Mouse (Mus musculus): ENCODE measurements around the gene Nup214. TPM values are rescaled to one million over a fixed set of nuclear protein-coding genes. Genes with fewer than 3 reads are reported as not detected.
A peak's percentile ranks its signal among the peaks of the same experiment; 100 is the strongest.

Nup214 gene
- total and polyA plus RNA-seq, 3 experiments: 13.9 to 106 (median 50.9) TPM

DNA sequence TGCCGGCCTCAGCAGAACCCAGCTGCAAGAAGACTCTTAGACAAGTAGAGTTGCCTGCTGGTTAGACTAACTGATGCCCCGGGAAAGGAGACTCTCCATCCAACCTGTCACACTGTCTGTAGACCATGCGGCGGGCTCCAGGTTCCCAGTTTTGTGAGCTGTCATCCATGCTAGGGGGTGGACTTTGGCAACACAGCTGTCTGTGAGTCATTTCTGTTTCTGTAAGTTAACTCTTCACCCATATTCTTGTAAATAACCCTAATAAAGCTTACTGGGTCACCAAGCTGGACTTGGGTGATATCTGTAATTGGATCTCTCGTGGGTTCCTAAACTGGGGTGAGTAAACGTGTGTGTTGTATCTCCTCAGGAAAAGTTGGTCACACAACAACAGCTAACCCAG, 25.4 kb upstream of the Nup214 start:
- Histone ChIP-seq H3K27me3 (replicated peaks) (peaks cover 91% of the 10 kb centered on the region), H3K4me1 (ENCODE audit: control insufficient read depth in 1 of 2, insufficient read depth in 2 of 2) (peaks cover 5 to 6% of the 10 kb centered on the region in 2 experiments; a peak in 3 of 4 replicates), H3K79me2 (replicated peaks; ENCODE audit: control insufficient read depth, extremely low read depth, insufficient read depth, poor library complexity, severe bottlenecking) (no peaks in the 10 kb centered on the region), H3K9me3 (replicated peaks; ENCODE audit: low read length) (no peaks in the 10 kb centered on the region), H3K9ac (ENCODE audit: insufficient read depth, low read depth) (no peak overlapping the region), H3K27ac (ENCODE audit: insufficient read depth, low read depth) (no peak overlapping the region), H3K4me2 (ENCODE audit: insufficient read depth, low read depth, poor library complexity, severe bottlenecking) (no peak overlapping the region), H3K36me3 (replicated peaks in 1 of 2; ENCODE audit: control insufficient read depth in 1 of 2, insufficient read depth in 1 of 2, low read length in 1 of 2) (no peaks in the 10 kb centered on the region), H3K4me3 (replicated peaks in 1 of 3; ENCODE audit: low read depth in 2 of 3, low read length in 2 of 3, poor library complexity in 1 of 3) (no peak overlapping the region)
- in situ Hi-C loops (cut with MboI; ENCODE audit: low pct_ligation_motif_present, low pct_unique_long_range_greater_than_20kb, low sequenced_read_pairs) (no loop called here), dilution Hi-C loops (cut with MboI; ENCODE audit: extremely low pct_ligation_motif_present, extremely low pct_unique_long_range_greater_than_20kb, low sequenced_read_pairs) (no loop called here)
- no peak for DNase-seq (ENCODE audit: extremely low read depth)
- TF ChIP-seq MYC (IDR thresholded peaks at IDR 0.05; ENCODE audit: low read depth, low read length): no peak
- TF ChIP-seq RCOR1 (conservative IDR thresholded peaks at IDR 0.05; ENCODE audit: low read depth, low read length): no peak
- TF ChIP-seq POLR2AphosphoS2 (IDR thresholded peaks at IDR 0.05; ENCODE audit: low read depth, low read length): no peak
- TF ChIP-seq BHLHE40 (IDR thresholded peaks at IDR 0.05; ENCODE audit: low read depth, low read length): no peak
- no peak for TF ChIP-seq CTCF (conservative IDR thresholded peaks at IDR 0.05 in 1 of 2, IDR thresholded peaks at IDR 0.05 in 1 of 2; ENCODE audit: low read depth in 2 of 2, low read length in 2 of 2)
- no peak for TF ChIP-seq IRF4 (IDR thresholded peaks at IDR 0.05; ENCODE audit: low read depth, low read length)
- TF ChIP-seq ELF1 (IDR thresholded peaks at IDR 0.05; ENCODE audit: low read depth, low read length): no peak
- no peak for TF ChIP-seq NRF1 (IDR thresholded peaks at IDR 0.05; ENCODE audit: low read depth, low read length)
- no peak for TF ChIP-seq SIN3A (IDR thresholded peaks at IDR 0.05; ENCODE audit: low read length)
- TF ChIP-seq ZKSCAN1 (IDR thresholded peaks at IDR 0.05; ENCODE audit: borderline replicate concordance, low read depth, low read length): no peak
- no peak for TF ChIP-seq MAFK (IDR thresholded peaks at IDR 0.05; ENCODE audit: insufficient replicate concordance, low read length)
- TF ChIP-seq GABPA (IDR thresholded peaks at IDR 0.05; ENCODE audit: insufficient replicate concordance, low read depth, low read length): no peak
- no peak for TF ChIP-seq HCFC1 (IDR thresholded peaks at IDR 0.05; ENCODE audit: low read depth, low read length)
- no peak for TF ChIP-seq ZC3H11A (IDR thresholded peaks at IDR 0.05; ENCODE audit: low read depth, low read length)
- TF ChIP-seq MXI1 (IDR thresholded peaks at IDR 0.05; ENCODE audit: low read depth, low read length): no peak
- no peak for TF ChIP-seq CHD2 (IDR thresholded peaks at IDR 0.05; ENCODE audit: low read length)

- in situ Hi-C loops (cut with MboI; ENCODE audit: low pct_ligation_motif_present, low pct_unique_long_range_greater_than_20kb, low sequenced_read_pairs) (no loop called here), dilution Hi-C loops (cut with MboI; ENCODE audit: extremely low pct_ligation_motif_present, extremely low pct_unique_long_range_greater_than_20kb, low sequenced_read_pairs) (no loop called here)
- no peaks in the 10 kb centered on the region for H3K79me2 ChIP-seq (replicated peaks; ENCODE audit: control insufficient read depth, extremely low read depth, insufficient read depth, poor library complexity, severe bottlenecking)
- H3K27ac ChIP-seq (ENCODE audit: insufficient read depth, low read depth): no peak within 1 kb of the TSS
- no peak; a peak in 1 of 4 replicates for TF ChIP-seq CTCF (conservative IDR thresholded peaks at IDR 0.05 in 1 of 2, IDR thresholded peaks at IDR 0.05 in 1 of 2; ENCODE audit: low read depth in 2 of 2, low read length in 2 of 2)
- no peak for TF ChIP-seq ETS1 (conservative IDR thresholded peaks at IDR 0.05; ENCODE audit: low read depth, low read length)
- no peak for TF ChIP-seq RAD21 (IDR thresholded peaks at IDR 0.05; ENCODE audit: low read depth, low read length)
- TF ChIP-seq E2F4 (IDR thresholded peaks at IDR 0.05; ENCODE audit: insufficient replicate concordance, low read depth, low read length): no peak
- TF ChIP-seq MAZ (IDR thresholded peaks at IDR 0.05; ENCODE audit: low read depth, low read length): no peak
- TF ChIP-seq MAX (IDR thresholded peaks at IDR 0.05; ENCODE audit: low read length): no peak
- no peak for TF ChIP-seq POLR2A (IDR thresholded peaks at IDR 0.05; ENCODE audit: low read depth, low read length)
- TF ChIP-seq JUN (IDR thresholded peaks at IDR 0.05; ENCODE audit: insufficient read depth, low read depth, low read length): no peak
- TF ChIP-seq ZC3H11A (IDR thresholded peaks at IDR 0.05; ENCODE audit: low read depth, low read length): no peak
- TF ChIP-seq USF1 (IDR thresholded peaks at IDR 0.05; ENCODE audit: low read depth, low read length): no peak
- TF ChIP-seq POLR2AphosphoS2 (IDR thresholded peaks at IDR 0.05; ENCODE audit: low read depth, low read length): no peak
- no peak for TF ChIP-seq HCFC1 (IDR thresholded peaks at IDR 0.05; ENCODE audit: low read depth, low read length)
- TF ChIP-seq MYC (IDR thresholded peaks at IDR 0.05; ENCODE audit: low read depth, low read length): no peak
- TF ChIP-seq RCOR1 (conservative IDR thresholded peaks at IDR 0.05; ENCODE audit: low read depth, low read length): no peak
- peak within 1 kb of the TSS in 1 of 3 experiments; percentile 38 for H3K4me3 ChIP-seq (replicated peaks in 1 of 3; ENCODE audit: low read depth in 2 of 3, low read length in 2 of 3, poor library complexity in 1 of 3)
- DNase-seq (ENCODE audit: extremely low read depth): no peak
- peak within 1 kb of the TSS; percentile 68 for H3K4me2 ChIP-seq (ENCODE audit: insufficient read depth, low read depth, poor library complexity, severe bottlenecking)
- peaks cover 5 to 6% of the 10 kb centered on the region in 2 experiments; a peak in 3 of 4 replicates for H3K4me1 ChIP-seq (ENCODE audit: control insufficient read depth in 1 of 2, insufficient read depth in 2 of 2)
- no peak within 1 kb of the TSS for H3K9ac ChIP-seq (ENCODE audit: insufficient read depth, low read depth)
- H3K27me3 ChIP-seq (replicated peaks): peaks cover 93% of the 10 kb centered on the region
- no peaks in the 10 kb centered on the region for H3K9me3 ChIP-seq (replicated peaks; ENCODE audit: low read length)
- no peaks in the 10 kb centered on the region for H3K36me3 ChIP-seq (replicated peaks in 1 of 2; ENCODE audit: control insufficient read depth in 1 of 2, insufficient read depth in 1 of 2, low read length in 1 of 2)
Observed at GRCm38 (mm10) chr2:31950058-31950871, 24.0 kb upstream of the Nup214 start, which contains the start of gene Aif1l. Gene Aif1l, plus strand, starts transcription at chr2:31950139.

Measured in CH12.LX (cell line).